Mouse (Mus musculus) hindbrain, embryonic 11.5 days (tissue): ENCODE measurements around the gene Slc25a39. TPM values are rescaled to one million over a fixed set of nuclear protein-coding genes. Genes with fewer than 3 reads are reported as not detected.
"Not testable (repeated sequence)": the region's sequence is repeated elsewhere in the genome, so short reads cannot be mapped to it uniquely, and the experiment has no call there.

Source experiments
- ATAC-seq: fragments of 200-750 bp; cut with Nextera tagmentation; 2 replicates; pipeline ENCODE4 v1.8.0; 2017; ENCODE audit warnings: mild to moderate bottlenecking, moderate TSS enrichment, moderate library complexity; ENCODE audit not compliant: low FRiP score
- DNase-seq: peaks from one replicate; pipeline ENCODE4 v3.0.0-alpha.2; 2015; ENCODE audit warnings: low spot score
- H3K27ac ChIP-seq: fragments of 300-500 bp; sonication (generic); 2 replicates; pipeline ENCODE4 v1.5.1; 2014; ENCODE audit warnings: mild to moderate bottlenecking, low read depth, low read length
- H3K27me3 ChIP-seq: fragments of 300-500 bp; sonication (generic); 2 replicates; pipeline ENCODE4 v1.6.1; 2014; ENCODE audit warnings: mild to moderate bottlenecking, low read length, moderate library complexity, mixed read lengths; ENCODE audit not compliant: control insufficient read depth, insufficient read depth
- H3K36me3 ChIP-seq: fragments of 300-500 bp; sonication (generic); 2 replicates; pipeline ENCODE4 v1.6.1; 2014; ENCODE audit warnings: mild to moderate bottlenecking, low read length, moderate library complexity, mixed read lengths; ENCODE audit not compliant: control insufficient read depth, insufficient read depth
- H3K4me1 ChIP-seq: fragments of 300-500 bp; sonication (generic); replicated peaks from 2 replicates; pipeline ENCODE4 v1.6.1; 2014; ENCODE audit warnings: low read length, mixed read lengths; ENCODE audit not compliant: control insufficient read depth, insufficient read depth
- H3K4me2 ChIP-seq: fragments of 300-500 bp; sonication (generic); replicated peaks from 2 replicates; pipeline ENCODE4 v1.6.1; 2014; ENCODE audit warnings: mild to moderate bottlenecking, low read depth, low read length
- H3K4me3 ChIP-seq: fragments of 300-500 bp; sonication (generic); 2 replicates; pipeline ENCODE4 v1.5.1; 2014; ENCODE audit warnings: low read depth, low read length
- H3K9ac ChIP-seq: fragments of 300-500 bp; sonication (generic); 2 replicates; pipeline ENCODE4 v1.6.1; 2014; ENCODE audit warnings: low read depth, low read length
- H3K9me3 ChIP-seq: fragments of 300-500 bp; sonication (generic); 2 replicates; pipeline ENCODE4 v1.6.1; 2016; ENCODE audit warnings: low read length; ENCODE audit not compliant: control insufficient read depth
- WGBS: fragments of 180-500 bp; shearing (Covaris S2); extraction: QIAGEN DNeasy Blood & Tissue Kit; methylation state at CpG from one replicate; pipeline ENCODE4 v1.1.7; 2014; 5-methylcytosine and 5-hydroxymethylcytosine counted together
- polyA plus RNA-seq: library from polyadenylated mRNA; unstranded; fragments of >200 nt; fragmentation: Nextera tagmentation; extraction: Ambion mirVana; gene quantifications from 2 replicates; pipeline ENCODE4 v1.2.1, GENCODE M21; 2014

Slc25a39 gene
- polyA plus RNA-seq, 1 experiment from 2014 or later, result 152 TPM

DNA sequence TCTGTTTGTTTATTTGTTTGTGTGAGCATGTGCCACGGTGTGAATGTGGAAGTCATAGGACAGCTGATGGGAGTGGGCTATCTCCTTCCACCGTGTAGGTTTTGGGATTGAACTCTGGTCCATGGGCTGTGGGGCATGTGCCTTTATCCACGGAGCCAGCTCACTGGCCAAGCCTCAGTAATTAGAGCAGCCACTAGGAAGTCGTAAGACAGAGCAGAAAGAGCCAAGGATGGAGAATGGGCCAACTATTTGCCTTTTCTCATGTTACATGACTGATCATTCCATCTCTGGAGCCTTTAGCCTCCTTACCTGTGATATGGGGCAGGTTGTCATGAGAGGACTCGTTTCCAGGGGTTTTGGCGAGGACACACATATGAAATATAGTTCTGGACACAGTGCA, 11.5 kb downstream of the Slc25a39 start:
- peaks cover 16% of the 10 kb centered on the region for H3K4me1 ChIP-seq
- H3K4me2 ChIP-seq, result peak overlapping the region; percentile 73
- no peak for DNase-seq
- no peak overlapping the region for H3K9ac ChIP-seq
- H3K9me3 ChIP-seq, result no peaks in the 10 kb centered on the region
- H3K27ac ChIP-seq, result no peak overlapping the region
- no peak overlapping the region for H3K4me3 ChIP-seq
- H3K36me3 ChIP-seq, result no peaks in the 10 kb centered on the region
- no peak for ATAC-seq
- H3K27me3 ChIP-seq, result peaks cover 13% of the 10 kb centered on the region
- 69% methylated on average over 6 of the region's 6 CpGs for WGBS

DNA sequence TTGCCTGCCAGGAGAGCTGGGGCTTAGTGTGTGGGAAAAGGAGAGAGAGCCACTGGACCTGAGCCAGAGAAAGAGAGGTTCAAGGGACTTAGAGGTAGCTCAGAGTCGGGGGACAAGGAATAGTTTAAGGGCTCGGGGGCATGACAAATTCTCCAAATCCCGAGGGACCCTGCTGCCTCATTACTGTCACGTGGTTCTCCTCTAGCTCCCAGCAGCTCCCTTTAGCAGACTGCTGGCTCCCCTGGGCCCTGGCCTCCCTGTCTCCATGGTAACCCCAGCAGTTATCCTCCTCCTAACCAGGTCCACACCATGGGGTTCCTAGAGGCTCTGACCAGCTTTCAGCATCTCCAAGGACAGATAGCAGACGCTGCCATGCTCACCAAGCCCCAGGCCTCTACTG, 12.5 kb downstream of the Slc25a39 start:
- Histone ChIP-seq H3K36me3 (no peaks in the 10 kb centered on the region), H3K9ac (peak overlapping the region; percentile 3; the same call in 1 of the 2 replicates), H3K9me3 (no peaks in the 10 kb centered on the region), H3K27me3 (peaks cover 9% of the 10 kb centered on the region), H3K4me1 (peaks cover 16% of the 10 kb centered on the region), H3K4me2 (peak overlapping the region; percentile 73), H3K4me3 (peak overlapping the region; percentile 63), H3K27ac (peak overlapping the region; percentile 72)
- DNase-seq, result peak; percentile 73
- WGBS, result 0% methylated on average over 5 of the region's 5 CpGs
- peak; percentile 52; the same call in 1 of the 2 replicates for ATAC-seq

DNA sequence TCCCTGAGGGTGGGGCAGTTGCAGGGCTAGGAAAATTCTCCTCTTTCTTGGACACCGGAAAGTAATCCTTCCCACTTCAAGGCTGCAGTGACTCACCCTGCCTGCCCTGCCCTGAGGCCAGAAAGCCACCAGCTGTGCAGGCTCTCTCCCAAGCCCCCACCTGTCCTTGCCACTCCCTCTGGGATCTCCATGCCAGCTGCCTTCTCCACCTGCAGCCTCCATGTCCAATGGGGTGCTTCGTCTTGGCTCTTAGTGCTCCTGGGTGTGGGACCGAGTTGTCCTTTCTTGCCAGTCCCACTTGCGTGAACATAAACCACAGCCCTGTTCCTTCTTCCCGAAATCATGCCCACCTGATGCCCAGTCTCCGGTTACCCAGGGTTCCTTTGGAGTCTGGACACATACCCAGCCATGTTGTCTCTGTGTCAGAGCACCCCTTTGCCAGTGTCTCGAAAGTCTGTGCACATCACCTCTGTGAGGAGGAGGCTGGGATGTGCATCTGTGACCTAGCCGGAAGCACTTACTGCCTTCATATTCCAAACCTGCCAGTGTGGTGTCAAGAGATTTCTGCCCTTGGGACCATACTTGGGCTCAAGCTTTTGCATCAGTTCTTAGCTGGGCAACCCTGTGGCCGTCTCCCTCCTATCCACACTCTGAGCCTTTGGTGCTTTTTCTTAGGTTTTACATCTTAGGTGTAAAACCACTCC, 13.2 kb downstream of the Slc25a39 start:
- WGBS, result 74% methylated on average over 9 of the region's 9 CpGs
- Histone ChIP-seq H3K4me1 (peaks cover 13% of the 10 kb centered on the region), H3K27ac (peak overlapping the region; percentile 90), H3K4me3 (peak overlapping the region; percentile 63), H3K9ac (peak overlapping the region; percentile 76), H3K9me3 (no peaks in the 10 kb centered on the region), H3K27me3 (peaks cover 7% of the 10 kb centered on the region), H3K4me2 (peak overlapping the region; percentile 73), H3K36me3 (no peaks in the 10 kb centered on the region)
- ATAC-seq (no peak), DNase-seq (no peak)

DNA sequence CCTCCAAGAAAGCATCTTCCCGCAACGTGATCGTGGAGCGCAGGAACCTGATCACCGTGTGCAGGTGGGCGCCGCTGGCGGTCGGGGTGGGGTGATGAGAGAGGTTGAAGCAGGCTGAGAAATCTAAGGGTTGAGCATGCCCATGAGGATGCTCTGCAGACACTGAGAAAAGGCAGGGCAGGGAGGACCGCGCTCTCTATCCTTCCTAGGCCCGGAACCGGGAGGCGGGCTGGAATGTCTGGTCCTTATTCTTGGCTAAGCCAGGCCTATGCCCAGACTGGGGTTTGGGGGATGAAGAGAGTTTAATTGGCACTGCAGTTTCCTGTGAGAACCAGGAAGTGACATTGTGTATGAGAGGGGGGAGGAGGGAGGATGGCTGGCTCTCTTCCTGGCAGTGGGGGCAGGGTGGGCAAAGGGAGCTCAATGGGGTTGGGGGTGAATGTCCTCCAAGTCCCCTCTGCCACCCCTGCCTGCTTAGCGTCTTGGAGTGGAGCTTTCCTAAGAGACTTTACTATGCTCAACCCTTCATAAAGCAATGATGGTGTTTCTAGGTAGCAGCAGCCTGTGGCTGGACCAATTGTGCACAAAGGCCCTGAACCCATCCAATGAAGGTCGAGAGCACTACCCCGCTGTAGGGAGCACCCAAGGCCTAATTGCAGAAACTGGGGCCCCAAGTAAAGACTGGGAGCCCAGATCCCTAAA, 13.9 kb downstream of the Slc25a39 start:
- H3K9ac ChIP-seq, result peak overlapping the region; percentile 76
- H3K27ac ChIP-seq, result peak overlapping the region; percentile 90
- DNase-seq, result peak; percentile 54
- peak; percentile 41 for ATAC-seq
- peaks cover 5% of the 10 kb centered on the region; the same call in 1 of the 2 replicates for H3K27me3 ChIP-seq
- 15% methylated on average over 17 of the region's 17 CpGs for WGBS
- H3K4me3 ChIP-seq, result peak overlapping the region; percentile 63
- peaks cover 11% of the 10 kb centered on the region; the same call in 1 of the 2 replicates for H3K4me1 ChIP-seq
- H3K4me2 ChIP-seq, result peak overlapping the region; percentile 73
- H3K9me3 ChIP-seq, result no peaks in the 10 kb centered on the region
- H3K36me3 ChIP-seq, result no peaks in the 10 kb centered on the region

DNA sequence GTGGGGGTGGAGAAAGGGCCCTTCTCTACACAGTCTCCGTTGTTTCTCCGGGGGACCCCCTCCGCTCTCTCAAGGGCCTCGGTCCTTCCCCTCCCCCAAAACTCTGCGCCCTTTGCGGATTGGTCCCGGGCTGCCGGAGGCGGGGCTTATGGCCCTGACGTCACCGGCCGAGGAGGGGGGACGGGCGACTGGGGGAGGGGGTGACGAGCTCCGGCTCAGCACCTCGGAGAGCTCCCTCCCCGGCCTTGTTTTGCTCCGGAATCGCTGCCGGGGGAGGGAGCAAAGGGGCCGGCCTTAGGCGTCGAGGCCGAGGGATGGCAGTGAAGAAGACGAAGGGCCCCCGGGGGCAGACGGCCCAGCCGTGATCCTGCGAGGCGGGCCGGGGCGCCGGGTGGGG, 14.5 kb downstream of the Slc25a39 start, which contains the start of gene Rundc3a:
Gene Rundc3a, plus strand, starts transcription at position 166 of the 397 bp plus-strand sequence.
- under 1% methylated on average over 31 of the region's 34 CpGs for WGBS
- peaks cover 11% of the 10 kb centered on the region; the same call in 1 of the 2 replicates for H3K4me1 ChIP-seq

DNA sequence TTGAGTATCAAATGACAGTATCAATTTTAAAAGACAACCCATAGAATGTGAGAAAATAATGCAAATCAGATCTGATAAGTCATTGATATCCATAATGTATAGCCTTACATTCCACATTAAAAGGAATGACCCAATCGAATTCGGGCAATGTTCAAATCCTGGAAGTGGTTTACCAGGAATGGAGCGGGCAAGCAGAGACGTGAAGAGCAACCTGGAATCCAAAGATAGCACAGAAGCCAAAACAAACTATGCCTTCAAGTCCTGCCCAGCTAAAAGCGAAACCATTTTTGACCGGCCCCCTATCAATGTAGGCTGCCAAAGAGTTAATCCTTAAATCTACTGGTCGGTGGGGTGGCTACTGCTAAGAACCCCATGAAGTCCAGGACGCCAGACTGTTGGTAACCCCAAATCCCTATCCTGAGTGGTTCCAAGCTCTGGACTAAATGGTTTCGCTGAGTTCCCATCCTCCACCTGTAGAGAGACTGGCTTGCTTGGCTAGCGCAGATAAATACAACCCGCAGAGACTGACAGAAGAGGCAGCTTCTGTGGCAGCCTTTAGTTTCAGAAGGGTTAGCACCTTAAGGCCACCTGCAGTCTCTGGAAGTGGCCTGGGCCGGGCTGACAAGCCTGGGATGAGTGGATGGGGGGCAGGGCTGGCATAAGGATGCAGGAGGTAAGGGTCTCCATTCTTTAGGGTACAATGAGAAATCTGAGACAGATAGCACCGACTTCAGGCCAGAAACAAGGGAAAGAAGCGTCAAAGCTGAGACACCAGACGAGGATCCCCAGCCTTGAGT, 15.1 kb downstream of the Slc25a39 start:
- H3K36me3 ChIP-seq, result no peaks in the 10 kb centered on the region
- peak overlapping the region; percentile 90 for H3K27ac ChIP-seq
- 21% methylated on average over 15 of the region's 15 CpGs for WGBS
- peak overlapping the region; percentile 38 for H3K9ac ChIP-seq
- no peaks in the 10 kb centered on the region for H3K9me3 ChIP-seq
- H3K4me2 ChIP-seq, result peak overlapping the region; percentile 73
- DNase-seq (no peak), ATAC-seq (peak; percentile 57)
- H3K27me3 ChIP-seq, result no peaks in the 10 kb centered on the region
- peaks cover 11% of the 10 kb centered on the region; the same call in 1 of the 2 replicates for H3K4me1 ChIP-seq
- peak overlapping the region; percentile 63 for H3K4me3 ChIP-seq

More for the DNA sequence above, 14.5 kb downstream of the Slc25a39 start, which contains the start of gene Rundc3a:
- Histone ChIP-seq H3K4me3 (peak within 1 kb of the TSS; percentile 63), H3K27ac (peak within 1 kb of the TSS; percentile 90), H3K9me3 (no peaks in the 10 kb centered on the region), H3K27me3 (no peaks in the 10 kb centered on the region), H3K4me2 (peak within 1 kb of the TSS; percentile 73), H3K36me3 (no peaks in the 10 kb centered on the region), H3K9ac (peak within 1 kb of the TSS; percentile 76)
- DNase-seq (peak; percentile 96), ATAC-seq (peak; percentile 92)

DNA sequence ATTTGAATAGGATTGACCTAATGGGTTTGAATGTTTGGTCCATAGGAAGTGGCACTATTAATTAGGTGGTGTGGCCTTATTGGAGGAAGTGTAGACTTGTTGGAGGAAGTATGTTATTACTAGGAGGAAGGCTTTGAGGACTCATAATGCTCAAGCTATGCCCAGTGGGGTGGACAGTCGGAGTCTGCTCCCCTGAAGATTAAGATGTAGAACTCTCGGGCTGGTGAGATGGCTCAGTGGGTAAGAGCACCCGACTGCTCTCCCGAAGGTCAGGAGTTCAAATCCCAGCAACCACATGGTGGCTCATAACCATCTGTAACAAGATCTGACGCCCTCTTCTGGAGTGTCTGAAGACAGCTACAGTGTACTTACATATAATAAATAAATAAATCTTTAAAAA, 18.3 kb downstream of the Slc25a39 start:
- not testable (repeated sequence) for H3K9ac ChIP-seq, DNase-seq, H3K27me3 ChIP-seq, H3K4me2 ChIP-seq, H3K36me3 ChIP-seq, ATAC-seq, H3K4me1 ChIP-seq, H3K27ac ChIP-seq, H3K9me3 ChIP-seq, H3K4me3 ChIP-seq
- 88% methylated on average over 4 of the region's 5 CpGs for WGBS

DNA sequence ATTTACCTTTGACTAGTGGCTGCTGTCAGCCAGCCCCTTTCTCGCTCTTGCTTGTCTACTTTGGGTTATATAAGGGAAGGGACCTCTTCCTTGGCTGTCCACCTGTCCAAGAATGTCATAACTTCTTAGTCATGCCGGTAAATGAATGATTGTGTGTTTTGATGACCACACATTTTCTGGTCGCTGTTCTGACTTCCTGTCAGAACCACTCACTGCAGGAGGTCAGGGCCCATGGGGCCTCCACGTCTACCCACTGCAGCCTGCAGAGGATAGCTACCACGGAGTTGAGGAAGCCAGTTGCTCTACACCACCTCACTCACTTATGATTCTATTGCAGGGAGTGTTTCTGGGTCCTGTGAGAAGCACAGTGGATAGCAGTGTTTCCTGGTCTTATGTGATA, 21.6 kb downstream of the Slc25a39 start:
- DNase-seq (no peak), ATAC-seq (no peak)
- Histone ChIP-seq H3K4me3 (no peak overlapping the region), H3K4me2 (no peak overlapping the region), H3K27me3 (no peaks in the 10 kb centered on the region), H3K27ac (no peak overlapping the region), H3K4me1 (no peaks in the 10 kb centered on the region), H3K9me3 (no peaks in the 10 kb centered on the region), H3K9ac (no peak overlapping the region), H3K36me3 (no peaks in the 10 kb centered on the region)
- 72% methylated on average over 5 of the region's 5 CpGs for WGBS
